16 mouse cellular contexts compared by ENCODE assay signal in the genomic region with DNA sequence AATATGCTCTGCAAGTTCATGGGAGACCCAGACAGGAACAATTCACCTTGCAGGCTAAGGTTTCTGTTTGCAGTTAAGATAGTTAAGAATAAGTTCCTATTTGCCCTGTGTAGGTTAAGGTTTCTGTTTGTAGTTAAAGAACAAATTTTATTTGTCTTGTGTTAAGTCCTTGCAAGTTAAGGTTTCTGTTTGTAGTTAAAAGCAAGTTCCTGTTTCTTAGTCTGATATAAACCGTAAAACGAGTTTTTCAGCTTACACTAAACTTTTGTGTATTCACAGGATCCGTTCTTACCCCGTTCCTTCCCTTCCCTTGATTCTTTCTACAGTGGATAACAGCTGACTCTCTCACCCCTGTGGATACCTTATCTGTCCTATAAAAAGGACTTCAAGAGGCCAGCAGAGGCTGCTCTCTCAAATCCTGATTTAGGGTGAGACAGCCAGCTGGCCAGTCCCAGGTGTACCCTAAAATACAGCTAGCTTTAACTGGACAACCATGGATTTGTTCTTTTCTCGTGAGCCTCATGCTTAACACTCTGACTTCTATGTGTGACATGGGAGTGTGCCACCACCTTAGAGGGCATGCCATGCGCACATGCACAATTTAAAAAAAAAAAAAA. TPM values are rescaled to one million over a fixed set of nuclear protein-coding genes. Genes with fewer than 3 reads are reported as not detected.
DNase-seq lines count a peak whose midpoint lies in the region; ATAC-seq lines count a peak whose summit lies in the region.
"Had no signal": no experiment of that assay in that cellular context is flagged by ENCODE, and none has a peak within 500 bp of the region (broad histone marks: within the 10 kb centered on the region; RNA-seq: fewer than 3 reads in every experiment).

No protein-coding gene starts in this region.

- no peaks in the 10 kb centered on the region for H3K27me3 ChIP-seq in embryonic facial prominence, embryonic 14.5 days (replicated peaks; ENCODE audit: control insufficient read depth, insufficient read depth, low read length)
- no peaks in the 10 kb centered on the region; the same call in 1 of the 2 replicates for H3K27me3 ChIP-seq in embryonic facial prominence, embryonic 10.5 days (replicated peaks; ENCODE audit: low read depth, poor library complexity, severe bottlenecking)
- H3K27me3 ChIP-seq in lung, embryonic 15.5 days = no peaks in the 10 kb centered on the region
- no peaks in the 10 kb centered on the region for H3K27me3 ChIP-seq in heart, embryonic 16.5 days (ENCODE audit: control insufficient read depth, insufficient read depth, low read length)
- no peaks in the 10 kb centered on the region for H3K27me3 ChIP-seq in stomach, embryonic 15.5 days (replicated peaks)
- H3K27me3 ChIP-seq: hindbrain, embryonic 15.5 days; limb, embryonic 12.5 days; neural tube, embryonic 13.5 days had no signal

- H3K36me3 ChIP-seq in embryonic facial prominence, embryonic 14.5 days (ENCODE audit: control insufficient read depth, insufficient read depth, low read length) = no peaks in the 10 kb centered on the region
- no peaks in the 10 kb centered on the region for H3K36me3 ChIP-seq in embryonic facial prominence, embryonic 10.5 days (replicated peaks)
- H3K36me3 ChIP-seq in lung, embryonic 15.5 days = no peaks in the 10 kb centered on the region
- no peaks in the 10 kb centered on the region for H3K36me3 ChIP-seq in heart, embryonic 16.5 days (ENCODE audit: control insufficient read depth, insufficient read depth)
- no peaks in the 10 kb centered on the region for H3K36me3 ChIP-seq in stomach, embryonic 15.5 days
- H3K36me3 ChIP-seq: hindbrain, embryonic 15.5 days; limb, embryonic 12.5 days; neural tube, embryonic 13.5 days had no signal

- 68% methylated on average over 6 of the region's 6 CpGs for WGBS in embryonic facial prominence, embryonic 14.5 days
- WGBS in embryonic facial prominence, embryonic 10.5 days = 88% methylated on average over 6 of the region's 6 CpGs
- whole genome bisulfite sequencing in lung, embryonic 15.5 days = 50% methylated on average over 6 of the region's 6 CpGs
- WGBS in heart, embryonic 16.5 days = 42% methylated on average over 6 of the region's 6 CpGs
- WGBS in stomach, embryonic 15.5 days = 61% methylated on average over 6 of the region's 6 CpGs

- no peaks in the 10 kb centered on the region for H3K9me3 ChIP-seq in embryonic facial prominence, embryonic 14.5 days (ENCODE audit: control insufficient read depth, low read length)
- H3K9me3 ChIP-seq in embryonic facial prominence, embryonic 10.5 days = no peaks in the 10 kb centered on the region
- no peaks in the 10 kb centered on the region for H3K9me3 ChIP-seq in lung, embryonic 15.5 days
- no peaks in the 10 kb centered on the region for H3K9me3 ChIP-seq in heart, embryonic 16.5 days (replicated peaks; ENCODE audit: control insufficient read depth, low read length)
- H3K9me3 ChIP-seq in stomach, embryonic 15.5 days = no peaks in the 10 kb centered on the region
- H3K9me3 ChIP-seq: hindbrain, embryonic 15.5 days; limb, embryonic 12.5 days; neural tube, embryonic 13.5 days had no signal

- no peak overlapping the region for H3K4me3 ChIP-seq in embryonic facial prominence, embryonic 14.5 days (ENCODE audit: low read depth, low read length)
- H3K4me3 ChIP-seq in embryonic facial prominence, embryonic 10.5 days = no peak overlapping the region
- no peak overlapping the region for H3K4me3 ChIP-seq in lung, embryonic 15.5 days
- H3K4me3 ChIP-seq in heart, embryonic 16.5 days (ENCODE audit: low read length) = no peak overlapping the region
- H3K4me3 ChIP-seq in stomach, embryonic 15.5 days (replicated peaks) = no peak overlapping the region
- H3K4me3 ChIP-seq: hindbrain, embryonic 15.5 days; limb, embryonic 12.5 days; neural tube, embryonic 13.5 days had no signal

- peak; percentile 11 for DNase-seq in embryonic facial prominence, embryonic 14.5 days (ENCODE audit: low spot score)
- DNase-seq in embryonic facial prominence, embryonic 10.5 days (ENCODE audit: low spot score) = no peak
- no peak for DNase-seq in lung, postnatal 14 days
- no peak for DNase-seq in embryo, embryonic 10.5 days (ENCODE audit: low spot score)
- DNase-seq: spleen, adult 18-20 months had no signal

- H3K4me1 ChIP-seq in embryonic facial prominence, embryonic 14.5 days (ENCODE audit: control insufficient read depth, insufficient read depth, low read length) = no peaks in the 10 kb centered on the region; the same call in 1 of the 2 replicates
- H3K4me1 ChIP-seq in embryonic facial prominence, embryonic 10.5 days = peaks cover 21% of the 10 kb centered on the region
- peaks cover 14% of the 10 kb centered on the region for H3K4me1 ChIP-seq in lung, embryonic 15.5 days
- H3K4me1 ChIP-seq in heart, embryonic 16.5 days (ENCODE audit: control insufficient read depth, insufficient read depth, low read length) = peaks cover 18% of the 10 kb centered on the region
- no peaks in the 10 kb centered on the region for H3K4me1 ChIP-seq in stomach, embryonic 15.5 days

- no peak overlapping the region for H3K9ac ChIP-seq in embryonic facial prominence, embryonic 14.5 days (ENCODE audit: low read depth, low read length)
- no peak overlapping the region for H3K9ac ChIP-seq in lung, embryonic 15.5 days
- H3K9ac ChIP-seq in heart, embryonic 16.5 days (ENCODE audit: low read length) = no peak overlapping the region
- no peak overlapping the region for H3K9ac ChIP-seq in stomach, embryonic 15.5 days
- H3K9ac ChIP-seq: hindbrain, embryonic 15.5 days; limb, embryonic 12.5 days; neural tube, embryonic 13.5 days had no signal

- H3K4me2 ChIP-seq in embryonic facial prominence, embryonic 14.5 days (ENCODE audit: low read depth, low read length) = no peak overlapping the region
- no peak overlapping the region for H3K4me2 ChIP-seq in lung, embryonic 15.5 days
- no peak overlapping the region; the same call in 1 of the 2 replicates for H3K4me2 ChIP-seq in heart, embryonic 16.5 days (ENCODE audit: low read depth, low read length)
- H3K4me2 ChIP-seq in stomach, embryonic 15.5 days = no peak overlapping the region
- H3K4me2 ChIP-seq: hindbrain, embryonic 15.5 days; limb, embryonic 12.5 days; neural tube, embryonic 13.5 days had no signal

- no peak overlapping the region; the same call in 1 of the 2 replicates for H3K27ac ChIP-seq in embryonic facial prominence, embryonic 14.5 days (replicated peaks; ENCODE audit: low read depth, low read length)
- H3K27ac ChIP-seq in embryonic facial prominence, embryonic 10.5 days (replicated peaks) = no peak overlapping the region
- peak overlapping the region; percentile 79; the same call in 1 of the 2 replicates for H3K27ac ChIP-seq in lung, embryonic 15.5 days
- peak overlapping the region; percentile 17; the same call in 1 of the 2 replicates for H3K27ac ChIP-seq in heart, embryonic 16.5 days (ENCODE audit: low read length)
- H3K27ac ChIP-seq in stomach, embryonic 15.5 days = peak overlapping the region; percentile 59
- H3K27ac ChIP-seq: hindbrain, embryonic 15.5 days; limb, embryonic 12.5 days; macrophage had no signal

- ATAC-seq in embryonic facial prominence, embryonic 14.5 days (ENCODE audit: low read depth) = no peak
- ATAC-seq in lung, embryonic 15.5 days (ENCODE audit: borderline replicate concordance, extremely low read depth, low FRiP score, low TSS enrichment) = no peak
- ATAC-seq in heart, embryonic 16.5 days (replicated peaks; ENCODE audit: extremely low read depth, insufficient read depth, low FRiP score) = no peak
- no peak for ATAC-seq in stomach, embryonic 15.5 days (ENCODE audit: insufficient read depth, low FRiP score, low read depth)
- no peak for ATAC-seq in activated CD4-positive, CD25-positive, alpha-beta regulatory T cell, adult 4 months
- ATAC-seq: midbrain, embryonic 16.5 days had no signal

RNA-seq across cellular contexts. Expression of a gene that starts 26.6 kb away (rescaled TPM):
- not detected in 2 replicates for polyA plus RNA-seq in embryonic facial prominence, embryonic 14.5 days (2014; fragmentation: Nextera tagmentation; extraction: Ambion mirVana)
- polyA plus RNA-seq in embryonic facial prominence, embryonic 10.5 days (2016; fragmentation: Nextera tagmentation; extraction: Ambion mirVana) = not detected in 2 replicates
- not detected in 2 replicates for polyA plus RNA-seq in lung, embryonic 15.5 days (2015; fragmentation: Nextera tagmentation; extraction: Ambion mirVana)
- not detected in 2 replicates for polyA plus RNA-seq in heart, embryonic 16.5 days (2015; fragmentation: Nextera tagmentation; extraction: Ambion mirVana)
- polyA plus RNA-seq in stomach, embryonic 15.5 days (2015; fragmentation: Nextera tagmentation; extraction: Ambion mirVana) = 0.21 and 0.22 TPM in 2 replicates
- polyA plus RNA-seq in activated CD4-positive, CD25-positive, alpha-beta regulatory T cell, adult 4 months (2017; shearing (Covaris generic)) = not detected
- polyA plus RNA-seq: adrenal gland, adult 2 months; limb, embryonic 12.5 days; macrophage; neural tube, embryonic 13.5 days; thymus, postnatal 0 days had no signal

RNA-seq across cellular contexts. Expression of a gene that starts 35.0 kb away (rescaled TPM):
- 0.29 TPM in 2 replicates for polyA plus RNA-seq in embryonic facial prominence, embryonic 14.5 days (2014; fragmentation: Nextera tagmentation; extraction: Ambion mirVana)
- polyA plus RNA-seq in embryonic facial prominence, embryonic 10.5 days (2016; fragmentation: Nextera tagmentation; extraction: Ambion mirVana) = 0.24 and 0.39 TPM in 2 replicates
- 0.08 and 0.39 TPM in 2 replicates for polyA plus RNA-seq in lung, embryonic 15.5 days (2015; fragmentation: Nextera tagmentation; extraction: Ambion mirVana)
- 0.59 and 2.4 TPM in 2 replicates for polyA plus RNA-seq in heart, embryonic 16.5 days (2015; fragmentation: Nextera tagmentation; extraction: Ambion mirVana)
- polyA plus RNA-seq in stomach, embryonic 15.5 days (2015; fragmentation: Nextera tagmentation; extraction: Ambion mirVana) = 17.7 and 25.2 TPM in 2 replicates
- not detected for polyA plus RNA-seq in activated CD4-positive, CD25-positive, alpha-beta regulatory T cell, adult 4 months (2017; shearing (Covaris generic))
- polyA plus RNA-seq: neural tube, embryonic 13.5 days had no signal

Comparison
In these comparisons a context has a peak if more than half of its experiments do, and no peak if none do; other contexts are left out.
1. H3K27ac ChIP-seq: peak in lung, embryonic 15.5 days (single experiment), heart, embryonic 16.5 days (single experiment) and stomach, embryonic 15.5 days (single experiment); none in embryonic facial prominence, embryonic 14.5 days (single experiment) and embryonic facial prominence, embryonic 10.5 days (single experiment).